Mouse (Mus musculus) Muller cell, postnatal 12 days (primary cell): ENCODE measurements at regions not wholly inside any gene's neighbourhood (a gene's known extent, or its start where the extent isn't known, plus 50 kb on each side); places are given as distances from the start of the nearest gene placed in this dataset.

Source experiments
- DNase-seq: peaks from one replicate; pipeline ENCODE4 v3.0.0-alpha.2; 2015; ENCODE audit errors: inconsistent ontology term

GRCm38 (mm10) chr11:42944573-42944972, 91.0 kb upstream of the Gm9972 start:
- no peak for DNase-seq

- no peak for DNase-seq
Measured at GRCm38 (mm10) chr11:42949823-42950222, 85.7 kb upstream of the Gm9972 start.

GRCm38 (mm10) chr11:42954169-42954568, 81.4 kb upstream of the Gm9972 start:
- no peak for DNase-seq

GRCm38 (mm10) chr11:42965732-42966131, 69.8 kb upstream of the Gm9972 start:
- DNase-seq: no peak

GRCm38 (mm10) chr11:42978245-42978644, 57.3 kb upstream of the Gm9972 start:
- DNase-seq: peak; percentile 76
